Mouse (Mus musculus) kidney, adult 18-20 months (tissue): ENCODE data around the gene Gphn.

Experiments used
- DNase-seq: peaks from one replicate; pipeline ENCODE4 v3.0.0; 2021

Gphn gene

GRCm38 (mm10) chr12:78727723-78728122 is 501.5 kb downstream of the Gphn start:
- DNase-seq: no peak
